Mouse (Mus musculus) cerebellum, adult 2 months (tissue): ENCODE data around the gene Olfr18. TPM values are rescaled to one million over a fixed set of nuclear protein-coding genes. Genes with fewer than 3 reads are reported as not detected.
"Not testable (repeated sequence)": the region's sequence is repeated elsewhere in the genome, so short reads cannot be mapped to it uniquely, and the experiment has no call there.

ENCODE experiments used
- DNase-seq, 2 experiments: peaks; one replicate each; pipeline ENCODE4 v3.0.0; 2021
- H3K27ac ChIP-seq: fragments of 200-500 bp; 2 replicates; pipeline ENCODE4 v1.5.1; 2012; ENCODE audit warnings: low read length, control low read depth, inconsistent platforms; ENCODE audit not compliant: insufficient read depth
- H3K27me3 ChIP-seq: fragments of 200-500 bp; 2 replicates; pipeline ENCODE4 v1.6.1; 2012; ENCODE audit warnings: inconsistent platforms, mild to moderate bottlenecking, low read length, moderate library complexity; ENCODE audit not compliant: control insufficient read depth, insufficient read depth
- H3K4me1 ChIP-seq: fragments of 200-500 bp; 2 replicates; pipeline ENCODE4 v1.6.1; 2011; ENCODE audit warnings: low read length; ENCODE audit not compliant: control insufficient read depth, insufficient read depth
- H3K4me3 ChIP-seq: fragments of 200-500 bp; replicated peaks from 2 replicates; pipeline ENCODE3; 2011; ENCODE audit warnings: mild to moderate bottlenecking, low read depth, low read length, control low read depth; ENCODE audit not compliant: insufficient read depth
- CTCF ChIP-seq: fragments of 200-500 bp; IDR thresholded peaks from 2 replicates; pipeline ENCODE4 v1.5.1; 2011; ENCODE audit warnings: low read depth, mild to moderate bottlenecking, control low read depth, low read length, moderate library complexity, borderline replicate concordance; ENCODE audit not compliant: insufficient read depth
- POLR2A ChIP-seq: fragments of 200-500 bp; IDR thresholded peaks from 2 replicates; pipeline ENCODE4 v1.6.1; 2011; ENCODE audit warnings: low read length, control low read depth, borderline replicate concordance; ENCODE audit not compliant: insufficient read depth
- WGBS: fragments of 180-500 bp; shearing (Covaris S2); methylation state at CpG from one replicate; pipeline ENCODE4 v1.1.7; 2018; 5-methylcytosine and 5-hydroxymethylcytosine counted together
- polyA plus RNA-seq: library from polyadenylated mRNA; depleted of rRNA; stranded (reverse); fragments of >200 nt; gene quantifications from 2 replicates; pipeline ENCODE4 v1.2.3, GENCODE M21; 2012; rRNA removed

The Olfr18 gene
- polyA plus RNA-seq, result 0.10 TPM in 2 replicates

GRCm38 (mm10) chr9:20335994-20336393 lies at the start of gene Olfr18:
Gene Olfr18 (minus strand): TSS chr9:20336094.
- no peak within 1 kb of the TSS for H3K27ac ChIP-seq

DNA sequence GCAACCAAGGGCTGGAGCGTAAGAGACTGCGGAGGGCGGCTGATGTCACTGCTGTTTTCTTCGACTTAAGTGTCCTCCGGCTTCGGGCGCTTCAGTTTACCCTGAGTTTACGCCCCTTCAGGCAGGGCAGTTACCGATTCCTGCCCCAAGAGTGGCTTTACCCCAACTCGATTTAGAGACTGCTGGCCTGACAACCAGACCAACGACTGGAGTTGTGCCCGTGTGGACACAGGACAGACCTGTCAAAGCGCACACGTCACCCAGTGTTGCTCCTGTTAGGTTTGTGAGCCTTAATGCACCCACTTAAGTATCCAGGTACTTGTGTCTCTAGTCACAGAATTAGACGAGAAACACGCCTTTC lies 49.4 kb upstream of the Olfr18 start:
- Histone ChIP-seq H3K4me3 (peak overlapping the region; percentile 82), H3K27me3 (no peaks in the 10 kb centered on the region), H3K4me1 (no peaks in the 10 kb centered on the region), H3K27ac (0 out of 2 replicates have a peak overlapping the region, but pooled peaks have one; percentile 27)
- DNase-seq, result no peak
- TF ChIP-seq POLR2A, result no peak
- no peak; the same call in 1 of the 2 replicates for TF ChIP-seq CTCF
- WGBS, result 13% methylated on average over 16 of the region's 16 CpGs

More at GRCm38 (mm10) chr9:20335994-20336393, at the start of gene Olfr18:
- Histone ChIP-seq H3K4me1 (no peaks in the 10 kb centered on the region), H3K27me3 (no peaks in the 10 kb centered on the region), H3K4me3 (no peak within 1 kb of the TSS)
- DNase-seq, result no peak
- no peak for TF ChIP-seq CTCF
- no peak for TF ChIP-seq POLR2A

DNA sequence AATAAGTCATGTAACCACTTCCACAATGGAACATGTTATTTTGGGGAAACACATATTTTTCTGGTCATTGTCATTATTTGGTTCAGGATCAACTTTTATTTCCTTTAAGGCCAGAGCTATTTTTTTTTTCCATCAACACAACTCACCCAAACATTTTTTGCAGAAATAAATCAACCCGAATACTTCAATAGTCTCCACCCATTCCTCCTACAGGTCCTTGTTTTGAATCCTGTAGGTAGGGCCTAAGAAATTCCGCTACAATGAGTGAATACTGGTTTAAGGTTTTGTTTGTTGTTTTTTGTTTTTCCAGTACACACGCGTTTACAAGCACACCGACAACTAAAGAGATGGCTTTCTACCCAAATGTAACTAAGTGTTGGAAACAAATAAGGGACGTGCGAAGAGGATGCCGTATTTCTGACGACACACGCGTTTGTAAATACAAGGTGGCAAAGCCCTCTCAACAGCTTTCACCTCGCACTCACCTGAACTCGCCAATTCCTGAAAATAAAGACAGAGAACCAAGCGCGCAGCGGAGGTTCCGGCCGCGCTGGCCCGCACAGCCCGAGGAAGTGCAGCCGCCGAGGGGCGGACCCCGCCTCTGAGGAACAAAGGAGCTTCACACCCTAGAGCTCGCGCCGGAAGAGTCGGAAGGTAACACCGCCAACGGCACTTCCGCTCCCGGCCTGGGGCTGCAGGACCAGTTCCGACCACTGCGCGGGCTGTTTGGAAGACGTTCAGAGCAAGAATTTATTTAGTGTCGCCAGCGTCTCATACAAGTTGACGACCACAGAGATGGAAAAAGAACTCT lies 48.8 kb upstream of the Olfr18 start, which contains the start of gene Zfp560:
Zfp560 (minus strand) TSS at position 646 of the 811 bp plus-strand sequence.
- H3K27ac ChIP-seq, result 0 out of 2 replicates have a peak within 1 kb of the TSS, but pooled peaks have one; percentile 52
- H3K4me1 ChIP-seq, result no peaks in the 10 kb centered on the region
- H3K4me3 ChIP-seq, result peak within 1 kb of the TSS; percentile 82
- whole genome bisulfite sequencing, result 2% methylated on average over 40 of the region's 40 CpGs
- DNase-seq, result peak; percentile 87 to 94
- TF ChIP-seq POLR2A, result peak; percentile 85; the same call in 1 of the 2 replicates
- TF ChIP-seq CTCF, result peak; percentile 58
- H3K27me3 ChIP-seq, result no peaks in the 10 kb centered on the region

- H3K4me3 ChIP-seq, result no peak overlapping the region
- H3K27me3 ChIP-seq, result no peaks in the 10 kb centered on the region
- no peaks in the 10 kb centered on the region for H3K4me1 ChIP-seq
- no peak for DNase-seq
- no peak overlapping the region for H3K27ac ChIP-seq
- TF ChIP-seq CTCF (no peak), POLR2A (no peak)
- 89% methylated on average over 7 of the region's 7 CpGs for WGBS
These were observed 47.8 kb upstream of the Olfr18 start for GRCm38 (mm10) chr9:20383659-20384058.

DNA sequence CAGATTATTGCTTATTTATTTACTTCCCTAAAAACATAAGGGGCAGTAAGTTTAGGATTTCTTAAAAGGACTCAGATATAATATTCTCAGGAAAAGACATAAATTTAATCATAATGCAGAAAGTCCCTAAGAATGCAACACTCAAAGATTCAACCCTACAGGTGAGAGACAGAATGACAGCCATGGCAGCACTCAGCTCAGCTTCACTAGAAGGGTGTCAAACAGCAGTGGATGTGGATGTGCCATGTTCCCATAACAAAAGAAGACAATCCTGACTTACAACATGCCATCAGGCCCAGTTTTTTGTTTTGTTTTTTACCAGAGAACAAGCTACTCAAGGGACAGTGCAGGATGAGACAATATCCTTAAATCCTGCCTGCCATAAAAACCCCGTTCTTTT lies 38.8 kb upstream of the Olfr18 start:
- Histone ChIP-seq H3K4me1 (no peaks in the 10 kb centered on the region), H3K27me3 (no peaks in the 10 kb centered on the region), H3K4me3 (no peak overlapping the region), H3K27ac (no peak overlapping the region)
- WGBS, result 96% methylated on average over 1 of the region's 1 CpGs
- no peak for DNase-seq
- TF ChIP-seq CTCF (no peak), POLR2A (no peak)

DNA sequence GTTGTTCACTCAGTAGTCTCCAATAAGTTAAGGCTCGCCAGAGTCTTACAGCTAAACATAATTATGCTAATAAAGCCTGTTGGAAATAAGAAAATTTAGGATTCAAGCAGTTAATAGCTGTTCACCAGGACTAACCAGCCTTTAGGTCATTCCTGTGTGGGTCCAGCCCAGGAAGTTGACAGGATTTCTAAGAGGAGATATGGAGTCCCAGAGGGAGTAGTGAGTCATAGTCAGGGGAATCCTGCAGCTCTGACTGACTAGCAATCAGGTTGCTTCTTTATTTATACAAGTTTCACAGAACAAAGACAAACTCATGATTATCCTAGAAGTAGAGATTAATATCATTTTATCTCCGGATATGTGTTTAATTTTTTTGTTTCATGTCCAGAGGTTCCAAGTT lies 31.4 kb upstream of the Olfr18 start:
- no peak overlapping the region for H3K4me3 ChIP-seq
- no peak for DNase-seq
- 94% methylated on average over 2 of the region's 2 CpGs for WGBS
- TF ChIP-seq CTCF, result no peak
- no peak for TF ChIP-seq POLR2A
- no peaks in the 10 kb centered on the region for H3K27me3 ChIP-seq
- no peak overlapping the region for H3K27ac ChIP-seq
- no peaks in the 10 kb centered on the region for H3K4me1 ChIP-seq

- WGBS, result 87% methylated on average over 4 of the region's 4 CpGs
- no peaks in the 10 kb centered on the region for H3K27me3 ChIP-seq
- TF ChIP-seq CTCF, result no peak
- no peak for TF ChIP-seq POLR2A
- DNase-seq, result no peak
- H3K4me3 ChIP-seq, result no peak overlapping the region
- H3K27ac ChIP-seq, result no peak overlapping the region
- H3K4me1 ChIP-seq, result no peaks in the 10 kb centered on the region
These were observed 12.6 kb upstream of the Olfr18 start for GRCm38 (mm10) chr9:20348501-20348900.

DNA sequence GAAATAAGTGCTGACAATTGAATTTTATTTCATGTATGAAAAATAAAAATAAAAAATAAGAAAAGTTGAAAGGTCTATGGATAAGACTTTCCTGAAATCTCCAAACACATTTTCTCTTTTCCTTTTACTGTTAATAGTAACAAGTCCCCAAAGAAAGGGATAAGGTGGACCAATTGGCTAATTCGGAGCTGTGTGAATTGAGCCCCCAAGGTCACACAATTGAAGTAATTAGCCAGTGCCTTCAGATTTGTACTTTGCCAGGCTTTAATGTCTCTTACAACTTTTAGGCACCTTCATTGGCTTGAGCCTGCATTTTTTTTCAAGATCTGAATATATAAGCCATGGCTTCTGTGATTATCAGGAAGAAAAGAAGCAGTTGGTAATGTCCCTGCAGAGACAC lies 37.7 kb downstream of the Olfr18 start, which contains the start of gene Olfr873:
Olfr873 (plus strand) TSS at position 301 of the 400 bp plus-strand sequence.
- no peak for TF ChIP-seq CTCF
- no peak for TF ChIP-seq POLR2A
- H3K4me1 ChIP-seq, result no peaks in the 10 kb centered on the region
- no peak within 1 kb of the TSS for H3K4me3 ChIP-seq
- DNase-seq, result no peak
- H3K27me3 ChIP-seq, result no peaks in the 10 kb centered on the region
- WGBS, result 85% methylated on average over 1 of the region's 1 CpGs
- no peak within 1 kb of the TSS for H3K27ac ChIP-seq

DNA sequence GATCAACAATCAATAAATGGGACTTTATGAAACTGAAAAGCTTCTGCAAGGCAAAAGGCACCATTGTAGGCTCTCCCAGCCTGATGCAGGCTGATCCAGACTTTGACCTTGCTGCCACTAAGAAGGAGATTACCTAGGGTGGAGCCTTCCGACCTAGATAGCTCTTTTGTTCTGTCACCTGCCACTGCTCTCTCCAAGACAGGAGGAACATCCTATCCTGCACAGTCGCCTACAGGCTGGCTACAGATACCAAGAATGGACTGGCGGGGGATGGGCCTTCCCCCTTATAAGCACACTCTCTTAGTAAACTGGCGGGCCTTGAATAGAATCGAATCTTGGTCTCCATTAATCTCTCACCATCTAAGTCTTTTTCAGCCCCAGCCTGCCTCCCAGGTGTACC lies 40.3 kb downstream of the Olfr18 start:
- H3K4me3 ChIP-seq, DNase-seq, H3K27ac ChIP-seq, H3K4me1 ChIP-seq, H3K27me3 ChIP-seq: not testable (repeated sequence)
- 87% methylated on average over 5 of the region's 5 CpGs for WGBS
